Mouse (Mus musculus) spleen, adult 2 months (tissue): ENCODE results near the gene Washc4. TPM values are rescaled to one million over a fixed set of nuclear protein-coding genes. Genes with fewer than 3 reads are reported as not detected.

Experiments
- DNase-seq, 2 experiments: peaks; one replicate each; pipeline versions ENCODE4 v3.0.0 to v3.0.0-alpha.2; 2012 to 2021; ENCODE audit warnings: low spot score in 2 of 2, low read depth in 1 of 2
- H3K27ac ChIP-seq: fragments of 200-500 bp; 2 replicates; pipeline ENCODE4 v1.5.1; 2012; ENCODE audit warnings: low read length, inconsistent platforms; ENCODE audit not compliant: insufficient read depth
- H3K27me3 ChIP-seq: fragments of 200-500 bp; 2 replicates; pipeline ENCODE4 v1.6.1; 2012; ENCODE audit warnings: mild to moderate bottlenecking, moderate library complexity, low read length, inconsistent platforms; ENCODE audit not compliant: control insufficient read depth, insufficient read depth
- H3K36me3 ChIP-seq: fragments of 200-500 bp; 2 replicates; pipeline ENCODE4 v1.6.1; 2012; ENCODE audit warnings: mild to moderate bottlenecking, low read length, inconsistent platforms; ENCODE audit not compliant: control insufficient read depth, insufficient read depth
- H3K4me1 ChIP-seq: fragments of 200-500 bp; 2 replicates; pipeline ENCODE4 v1.6.1; 2011; ENCODE audit warnings: inconsistent platforms; ENCODE audit not compliant: control insufficient read depth, insufficient read depth, insufficient read length
- H3K4me3 ChIP-seq: fragments of 200-500 bp; 2 replicates; pipeline ENCODE4 v1.5.1; 2011; ENCODE audit warnings: mild to moderate bottlenecking, inconsistent platforms; ENCODE audit not compliant: insufficient read depth, insufficient read length; ENCODE audit errors: extremely low read depth
- CTCF ChIP-seq: fragments of 200-500 bp; IDR thresholded peaks from 2 replicates; pipeline ENCODE4 v1.5.1; 2011; ENCODE audit warnings: mild to moderate bottlenecking, inconsistent platforms; ENCODE audit not compliant: insufficient read depth, insufficient read length, insufficient replicate concordance; ENCODE audit errors: extremely low read depth
- POLR2A ChIP-seq: fragments of 200-500 bp; IDR thresholded peaks from 2 replicates; pipeline ENCODE4 v1.6.1; 2011; ENCODE audit warnings: low read depth, low read length, inconsistent platforms
- WGBS: fragments of 180-500 bp; shearing (Covaris S2); methylation state at CpG from one replicate; pipeline ENCODE4 v1.1.7; 2018; 5-methylcytosine and 5-hydroxymethylcytosine counted together
- polyA plus RNA-seq: library from polyadenylated mRNA; depleted of rRNA; stranded (reverse); fragments of >200 nt; gene quantifications from 2 replicates; pipeline ENCODE4 v1.2.3, GENCODE M21; 2012

The Washc4 gene
- polyA plus RNA-seq, 1 experiment, result 2.6 TPM

- no peak for TF ChIP-seq POLR2A
- no peak for TF ChIP-seq CTCF
- no peak overlapping the region for H3K4me3 ChIP-seq
- DNase-seq, result no peak
- peaks cover 11% of the 10 kb centered on the region; the same call in 1 of the 2 replicates for H3K27me3 ChIP-seq
- H3K36me3 ChIP-seq, result no peaks in the 10 kb centered on the region
- no peak overlapping the region for H3K27ac ChIP-seq
- WGBS, result 80% methylated on average over 6 of the region's 6 CpGs
- H3K4me1 ChIP-seq, result peaks cover 5% of the 10 kb centered on the region; the same call in 1 of the 2 replicates
Measured at GRCm38 (mm10) chr10:83530384-83530967, 13.1 kb upstream of the Washc4 start.

- TF ChIP-seq POLR2A, result no peak
- no peak for TF ChIP-seq CTCF
- WGBS, result 6% methylated on average over 27 of the region's 27 CpGs
- peaks cover 11% of the 10 kb centered on the region; the same call in 1 of the 2 replicates for H3K27me3 ChIP-seq
- H3K27ac ChIP-seq, result no peak overlapping the region
- peaks cover 5% of the 10 kb centered on the region; the same call in 1 of the 2 replicates for H3K4me1 ChIP-seq
- no peaks in the 10 kb centered on the region for H3K36me3 ChIP-seq
- H3K4me3 ChIP-seq, result peak overlapping the region; percentile 31; the same call in 1 of the 2 replicates
- DNase-seq, result no peak
Measured at GRCm38 (mm10) chr10:83533258-83533909, 10.2 kb upstream of the Washc4 start.

- 2% methylated on average over 21 of the region's 21 CpGs for WGBS
- Histone ChIP-seq H3K36me3 (no peaks in the 10 kb centered on the region), H3K27me3 (peaks cover 11% of the 10 kb centered on the region; the same call in 1 of the 2 replicates), H3K27ac (no peak within 1 kb of the TSS), H3K4me3 (peak within 1 kb of the TSS; percentile 31; the same call in 1 of the 2 replicates), H3K4me1 (peaks cover 5% of the 10 kb centered on the region; the same call in 1 of the 2 replicates)
- peak in 1 of 2 experiments; percentile 41 for DNase-seq
- TF ChIP-seq POLR2A (no peak), CTCF (no peak)
Measured at GRCm38 (mm10) chr10:83533910-83534283, 9.7 kb upstream of the Washc4 start, which contains the start of gene Aldh1l2. Gene Aldh1l2 (minus strand): TSS chr10:83534140.

- Histone ChIP-seq H3K36me3 (no peaks in the 10 kb centered on the region), H3K4me1 (peaks cover 5% of the 10 kb centered on the region; the same call in 1 of the 2 replicates), H3K27ac (no peak overlapping the region), H3K4me3 (no peak overlapping the region), H3K27me3 (peaks cover 11% of the 10 kb centered on the region; the same call in 1 of the 2 replicates)
- TF ChIP-seq POLR2A, result no peak
- TF ChIP-seq CTCF, result no peak
- 12% methylated on average over 1 of the region's 1 CpGs for WGBS
- DNase-seq, result no peak
Measured at GRCm38 (mm10) chr10:83536436-83536835, 7.1 kb upstream of the Washc4 start.

- no peak for DNase-seq
Measured at GRCm38 (mm10) chr10:83539311-83539980, 4.1 kb upstream of the Washc4 start.

GRCm38 (mm10) chr10:83540092-83540491 lies 3.5 kb upstream of the Washc4 start:
- TF ChIP-seq POLR2A (no peak), CTCF (no peak)
- Histone ChIP-seq H3K27ac (no peak overlapping the region), H3K4me1 (no peaks in the 10 kb centered on the region; the same call in none of the 2 replicates), H3K4me3 (no peak overlapping the region), H3K27me3 (no peaks in the 10 kb centered on the region), H3K36me3 (no peaks in the 10 kb centered on the region)
- 69% methylated on average over 3 of the region's 3 CpGs for WGBS
- no peak for DNase-seq

More at GRCm38 (mm10) chr10:83539311-83539980, 4.1 kb upstream of the Washc4 start:
- TF ChIP-seq CTCF (no peak), POLR2A (no peak)
- H3K4me1 ChIP-seq, result no peaks in the 10 kb centered on the region; the same call in 1 of the 2 replicates
- no peak overlapping the region for H3K4me3 ChIP-seq
- no peak overlapping the region for H3K27ac ChIP-seq
- H3K36me3 ChIP-seq, result no peaks in the 10 kb centered on the region
- 80% methylated on average over 6 of the region's 6 CpGs for WGBS
- H3K27me3 ChIP-seq, result peaks cover 2% of the 10 kb centered on the region; the same call in 1 of the 2 replicates
